Mouse (Mus musculus) thymus, adult 2 months (tissue): ENCODE measurements around the gene Rb1.

Experiments used
- CTCF ChIP-seq: fragments of 200-500 bp; IDR thresholded peaks from 2 replicates; pipeline ENCODE4 v1.5.1; 2012; ENCODE audit warnings: mild to moderate bottlenecking, control low read depth, low read length, moderate library complexity, borderline replicate concordance; ENCODE audit not compliant: control insufficient read depth, poor library complexity, insufficient read depth; ENCODE audit errors: extremely low read depth
- POLR2A ChIP-seq: fragments of 200-500 bp; IDR thresholded peaks from 2 replicates; pipeline ENCODE4 v1.6.1; 2012; ENCODE audit warnings: mild to moderate bottlenecking, low read length, control low read depth, moderate library complexity; ENCODE audit not compliant: control insufficient read depth, poor library complexity, insufficient read depth; ENCODE audit errors: extremely low read depth

GRCm38 (mm10) chr14:73142421-73142895 lies 183.2 kb downstream of the Rb1 start:
- TF ChIP-seq CTCF (no peak), POLR2A (no peak)
